Mouse (Mus musculus) left cerebral cortex, adult 11 months (tissue): ENCODE measurements around the gene Med12l.

Experiments
- DNase-seq: peaks from one replicate; pipeline ENCODE4 v3.0.0; 2022; ENCODE audit warnings: low spot score

The Med12l gene

GRCm38 (mm10) chr3:59191674-59192073 lies 186.0 kb downstream of the Med12l start:
- DNase-seq, result no peak

GRCm38 (mm10) chr3:59194099-59194498 lies 188.5 kb downstream of the Med12l start:
- DNase-seq, result no peak

GRCm38 (mm10) chr3:59194938-59195337 lies 189.3 kb downstream of the Med12l start, which contains the start of gene Gpr87:
Gene Gpr87, minus strand, starts transcription at chr3:59195104.
- no peak for DNase-seq

GRCm38 (mm10) chr3:59197329-59197948 lies 191.8 kb downstream of the Med12l start:
- DNase-seq, result no peak

GRCm38 (mm10) chr3:59203802-59204520 lies 198.3 kb downstream of the Med12l start:
- DNase-seq, result no peak

- no peak for DNase-seq
These were observed 199.3 kb downstream of the Med12l start for GRCm38 (mm10) chr3:59204719-59205503.

- DNase-seq, result no peak
These were observed 200.3 kb downstream of the Med12l start for GRCm38 (mm10) chr3:59205941-59206340.

GRCm38 (mm10) chr3:59208650-59209548 lies 203.3 kb downstream of the Med12l start:
- peak; percentile 70 for DNase-seq

GRCm38 (mm10) chr3:59210089-59210488 lies 204.5 kb downstream of the Med12l start:
- no peak for DNase-seq

- DNase-seq, result no peak
These were observed 205.1 kb downstream of the Med12l start, which contains the start of gene P2ry13 for GRCm38 (mm10) chr3:59210727-59211126. Gene P2ry13, minus strand, starts transcription at chr3:59210882.

GRCm38 (mm10) chr3:59211784-59212183 lies 206.2 kb downstream of the Med12l start:
- no peak for DNase-seq

GRCm38 (mm10) chr3:59212404-59212803 lies 206.8 kb downstream of the Med12l start:
- DNase-seq, result no peak

GRCm38 (mm10) chr3:59217211-59217610 lies 211.6 kb downstream of the Med12l start:
- no peak for DNase-seq

GRCm38 (mm10) chr3:59219326-59219725 lies 213.7 kb downstream of the Med12l start:
- no peak for DNase-seq

- no peak for DNase-seq
These were observed 216.7 kb downstream of the Med12l start for GRCm38 (mm10) chr3:59222303-59222702.

- DNase-seq, result no peak
These were observed 219.8 kb downstream of the Med12l start for GRCm38 (mm10) chr3:59225411-59225810.

GRCm38 (mm10) chr3:59227696-59228095 lies 222.1 kb downstream of the Med12l start:
- no peak for DNase-seq

GRCm38 (mm10) chr3:59228730-59229551 lies 223.3 kb downstream of the Med12l start:
- no peak for DNase-seq

GRCm38 (mm10) chr3:59230912-59231311 lies 225.3 kb downstream of the Med12l start:
- DNase-seq, result no peak

GRCm38 (mm10) chr3:59234878-59235277 lies 229.3 kb downstream of the Med12l start:
- DNase-seq, result no peak

- peak; percentile 58 for DNase-seq
These were observed 237.8 kb downstream of the Med12l start for GRCm38 (mm10) chr3:59243384-59243783.
